Comparison of ENCODE assay signal across 24 mouse cellular contexts in the genomic region with DNA sequence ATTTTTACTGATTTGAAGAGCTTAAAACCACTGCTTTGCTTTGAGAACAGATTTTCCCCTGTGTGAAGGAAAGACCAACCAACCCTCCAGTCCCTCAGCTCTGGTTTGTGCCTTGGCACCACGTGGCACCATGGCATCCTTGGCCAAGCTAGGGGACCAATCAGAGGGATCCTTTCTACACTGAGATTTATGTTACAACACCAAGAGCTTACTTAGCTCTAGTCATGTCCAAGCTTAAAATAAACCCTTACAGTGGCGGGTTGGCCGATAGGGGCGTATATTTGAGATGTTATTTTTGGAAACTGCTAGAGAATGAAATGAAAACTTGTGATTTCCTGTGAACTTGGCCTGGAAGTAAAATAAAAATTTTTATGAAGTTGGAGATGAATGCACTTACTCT. TPM values are rescaled to one million over a fixed set of nuclear protein-coding genes. Genes with fewer than 3 reads are reported as not detected.
A peak's percentile ranks its signal among the peaks of the same experiment; 100 is the strongest.
DNase-seq lines count a peak whose midpoint lies in the region; ATAC-seq and TF ChIP-seq lines count a peak whose summit lies in the region.
"Had no signal": no experiment of that assay in that cellular context is flagged by ENCODE, and none has a peak within 500 bp of the region (broad histone marks: within the 10 kb centered on the region; RNA-seq: fewer than 3 reads in every experiment).

No protein-coding gene starts in this region.

- H3K4me3 ChIP-seq in heart, postnatal 0 days (ENCODE audit: low read depth, low read length): no peak overlapping the region
- H3K4me3 ChIP-seq in C2C12 (ENCODE audit: insufficient read depth, poor library complexity, severe bottlenecking) (no peak overlapping the region), myocyte (no peak overlapping the region)
- H3K4me3 ChIP-seq in intestine, embryonic 15.5 days (replicated peaks): no peak overlapping the region
- no peak overlapping the region for H3K4me3 ChIP-seq in hindbrain, embryonic 12.5 days
- H3K4me3 ChIP-seq: embryonic facial prominence, embryonic 13.5 days; erythroblast, embryonic 14.5 days; forebrain, embryonic 13.5 days; hindbrain, embryonic 10.5 days; kidney, embryonic 15.5 days; limb, embryonic 10.5 days; liver, embryonic 15.5 days; lung, embryonic 15.5 days had no signal

- peak; percentile 43 for DNase-seq in heart, postnatal 0 days (ENCODE audit: low spot score)
- DNase-seq in heart, postnatal 36 days: no peak
- peak; percentile 33 for DNase-seq in fibroblast of lung, adult 2 months (ENCODE audit: low read depth)
- DNase-seq: adrenal gland, postnatal 14 days; cerebellum, adult 2 months; cerebellum, postnatal 25 days; liver; spleen, adult 18-20 months had no signal

- no peak overlapping the region for H3K4me2 ChIP-seq in heart, postnatal 0 days (ENCODE audit: low read depth, low read length)
- H3K4me2 ChIP-seq in myocyte (ENCODE audit: low read depth): peak overlapping the region; percentile 18
- H3K4me2 ChIP-seq in intestine, embryonic 15.5 days (replicated peaks): no peak overlapping the region
- no peak overlapping the region for H3K4me2 ChIP-seq in hindbrain, embryonic 12.5 days (replicated peaks)
- H3K4me2 ChIP-seq: embryonic facial prominence, embryonic 13.5 days; forebrain, embryonic 13.5 days; kidney, embryonic 15.5 days; liver, embryonic 15.5 days; lung, embryonic 15.5 days; midbrain, embryonic 11.5 days had no signal

- no peak for TF ChIP-seq CTCF in heart, postnatal 0 days (IDR thresholded peaks at IDR 0.05; ENCODE audit: low read depth)
- no peak for TF ChIP-seq CTCF in C2C12 (IDR thresholded peaks at IDR 0.05; ENCODE audit: control insufficient read depth, insufficient read depth, insufficient read length)

- peaks cover 5% of the 10 kb centered on the region; the same call in 1 of the 2 replicates for H3K4me1 ChIP-seq in heart, postnatal 0 days (ENCODE audit: control insufficient read depth, insufficient read depth)
- no peaks in the 10 kb centered on the region for H3K4me1 ChIP-seq in intestine, embryonic 15.5 days (replicated peaks)
- H3K4me1 ChIP-seq in hindbrain, embryonic 12.5 days: no peaks in the 10 kb centered on the region
- H3K4me1 ChIP-seq: embryonic facial prominence, embryonic 13.5 days; forebrain, embryonic 13.5 days; kidney, embryonic 15.5 days; limb, embryonic 10.5 days; liver, embryonic 15.5 days; lung, embryonic 15.5 days had no signal

- H3K27ac ChIP-seq in heart, postnatal 0 days (ENCODE audit: low read depth): no peak overlapping the region
- H3K27ac ChIP-seq in intestine, embryonic 15.5 days: no peak overlapping the region
- H3K27ac ChIP-seq in hindbrain, embryonic 12.5 days: no peak overlapping the region
- H3K27ac ChIP-seq: embryonic facial prominence, embryonic 13.5 days; forebrain, embryonic 13.5 days; hindbrain, embryonic 10.5 days; hindbrain, postnatal 0 days; kidney, embryonic 15.5 days; limb, embryonic 10.5 days; liver, embryonic 15.5 days; lung, embryonic 15.5 days; macrophage had no signal

- peak; percentile 83; the same call in 1 of the 2 replicates for ATAC-seq in heart, postnatal 0 days (ENCODE audit: insufficient read depth, low read depth)
- no peak for ATAC-seq in intestine, embryonic 15.5 days
- ATAC-seq in hindbrain, embryonic 12.5 days (ENCODE audit: low FRiP score): no peak
- ATAC-seq: forebrain, embryonic 13.5 days; hindbrain, postnatal 0 days; intestine, postnatal 0 days had no signal

- WGBS in heart, postnatal 0 days: 14% methylated on average over 4 of the region's 4 CpGs
- 65% methylated on average over 4 of the region's 4 CpGs for WGBS in intestine, embryonic 15.5 days
- 69% methylated on average over 4 of the region's 4 CpGs for WGBS in hindbrain, embryonic 12.5 days

- H3K36me3 ChIP-seq in heart, postnatal 0 days (replicated peaks; ENCODE audit: control insufficient read depth, insufficient read depth, low read length): no peaks in the 10 kb centered on the region
- H3K36me3 ChIP-seq in C2C12 (ENCODE audit: control insufficient read depth, insufficient read depth) (no peaks in the 10 kb centered on the region), myocyte (ENCODE audit: control insufficient read depth, insufficient read depth) (no peaks in the 10 kb centered on the region)
- H3K36me3 ChIP-seq in intestine, embryonic 15.5 days: no peaks in the 10 kb centered on the region
- H3K36me3 ChIP-seq in hindbrain, embryonic 12.5 days: no peaks in the 10 kb centered on the region
- H3K36me3 ChIP-seq: embryonic facial prominence, embryonic 13.5 days; hindbrain, embryonic 10.5 days; kidney, embryonic 15.5 days; limb, embryonic 10.5 days; liver, embryonic 15.5 days; lung, embryonic 15.5 days had no signal

- H3K9ac ChIP-seq in heart, postnatal 0 days (replicated peaks; ENCODE audit: low read depth, low read length): no peak overlapping the region
- no peak overlapping the region for H3K9ac ChIP-seq in intestine, embryonic 15.5 days
- no peak overlapping the region for H3K9ac ChIP-seq in hindbrain, embryonic 12.5 days
- H3K9ac ChIP-seq: embryonic facial prominence, embryonic 13.5 days; forebrain, embryonic 13.5 days; kidney, embryonic 15.5 days; liver, embryonic 15.5 days; lung, embryonic 15.5 days had no signal

- TF ChIP-seq EP300 in heart, postnatal 0 days (IDR thresholded peaks at IDR 0.05; ENCODE audit: low read depth): no peak

- H3K9me3 ChIP-seq in heart, postnatal 0 days (replicated peaks; ENCODE audit: control insufficient read depth, low read length): no peaks in the 10 kb centered on the region
- H3K9me3 ChIP-seq in intestine, embryonic 15.5 days: no peaks in the 10 kb centered on the region
- no peaks in the 10 kb centered on the region for H3K9me3 ChIP-seq in hindbrain, embryonic 12.5 days (replicated peaks)
- H3K9me3 ChIP-seq: embryonic facial prominence, embryonic 13.5 days; forebrain, embryonic 13.5 days; hindbrain, embryonic 10.5 days; kidney, embryonic 15.5 days; limb, embryonic 10.5 days; liver, embryonic 15.5 days; lung, embryonic 15.5 days had no signal

- H3K79me3 ChIP-seq in C2C12 (ENCODE audit: low read depth): no peaks in the 10 kb centered on the region

- H3K79me2 ChIP-seq in C2C12 (ENCODE audit: control insufficient read depth, insufficient read depth): no peaks in the 10 kb centered on the region
- H3K79me2 ChIP-seq in myocyte (ENCODE audit: control insufficient read depth, insufficient read depth): no peaks in the 10 kb centered on the region

- intact Hi-C loops in heart, postnatal 36 days (cut with DNase I): no loop called here

- TF ChIP-seq POLR2A in myocyte (IDR thresholded peaks at IDR 0.05; ENCODE audit: insufficient read length, low read depth): no peak

- no peak overlapping the region for H3ac ChIP-seq in C2C12 (ENCODE audit: control insufficient read depth, insufficient read length, low read depth)
- no peak overlapping the region for H3ac ChIP-seq in myocyte (ENCODE audit: control insufficient read depth, insufficient read length)

- H3K27me3 ChIP-seq in heart, postnatal 0 days (ENCODE audit: control insufficient read depth, insufficient read depth, low read length): no peaks in the 10 kb centered on the region
- H3K27me3 ChIP-seq in C2C12 (ENCODE audit: control insufficient read depth, insufficient read depth, insufficient read length): no peaks in the 10 kb centered on the region
- no peaks in the 10 kb centered on the region for H3K27me3 ChIP-seq in myocyte (ENCODE audit: control insufficient read depth, insufficient read depth, insufficient read length)
- no peaks in the 10 kb centered on the region for H3K27me3 ChIP-seq in intestine, embryonic 15.5 days (replicated peaks)
- H3K27me3 ChIP-seq in hindbrain, embryonic 12.5 days: no peaks in the 10 kb centered on the region
- H3K27me3 ChIP-seq: embryonic facial prominence, embryonic 13.5 days; forebrain, embryonic 13.5 days; kidney, embryonic 15.5 days; liver, embryonic 15.5 days; lung, embryonic 15.5 days had no signal

TF ChIP-seq in C2C12, 6 proteins besides CTCF, POLR2A, EP300 and RAD21:
- TF ChIP-seq MYOG (IDR thresholded peaks at IDR 0.05; ENCODE audit: control insufficient read depth, extremely low read depth, insufficient read length) (no peak), MYOD1 (IDR thresholded peaks at IDR 0.05; ENCODE audit: control insufficient read depth, insufficient read length, low read depth) (no peak), MAX (IDR thresholded peaks at IDR 0.05) (no peak), USF1 (IDR thresholded peaks at IDR 0.05; ENCODE audit: low read depth) (peak; percentile 15)
TF ChIP-seq in C2C12: peak in this region for 1.

TF ChIP-seq in myocyte, 11 proteins besides CTCF, POLR2A, EP300 and RAD21:
- no peak for TF ChIP-seq USF1 (IDR thresholded peaks at IDR 0.05; ENCODE audit: low read depth)
- no peak for TF ChIP-seq SRF (IDR thresholded peaks at IDR 0.05; ENCODE audit: control insufficient read depth, insufficient read length, low read depth)
- no peak for TF ChIP-seq POLR2AphosphoS2 (IDR thresholded peaks at IDR 0.05; ENCODE audit: insufficient read length, low read depth)
- TF ChIP-seq MAX (IDR thresholded peaks at IDR 0.05; ENCODE audit: low read depth): no peak
- no peak for TF ChIP-seq TCF12 (IDR thresholded peaks at IDR 0.05; ENCODE audit: insufficient read depth, poor library complexity, severe bottlenecking)
- no peak for TF ChIP-seq REST (IDR thresholded peaks at IDR 0.05; ENCODE audit: insufficient read depth, insufficient read length)
- TF ChIP-seq TCF3 (IDR thresholded peaks at IDR 0.05; ENCODE audit: insufficient read length, low read depth): no peak
- TF ChIP-seq E2F4 (IDR thresholded peaks at IDR 0.05; ENCODE audit: insufficient read depth): no peak
- no peak for TF ChIP-seq CEBPB (IDR thresholded peaks at IDR 0.05; ENCODE audit: insufficient read depth, poor library complexity, severe bottlenecking)
- no peak for TF ChIP-seq MYOG (IDR thresholded peaks at IDR 0.05; ENCODE audit: control insufficient read depth in 1 of 3, insufficient read depth in 1 of 3, insufficient read length in 2 of 3, low read depth in 2 of 3)
- TF ChIP-seq MYOD1 (IDR thresholded peaks at IDR 0.05; ENCODE audit: control insufficient read depth in 1 of 3, insufficient read length in 2 of 3, low read depth in 2 of 3): no peak
TF ChIP-seq in myocyte: peak in this region for 0.

RNA-seq across cellular contexts. Expression of a gene that starts 11.9 kb away (rescaled TPM):
- total RNA-seq in heart, postnatal 0 days (2014; rRNA removed; ENCODE audit: low replicate concordance): 12.9 and 31.0 TPM in 2 replicates
- 44.4 and 47.3 TPM in 2 replicates for polyA plus RNA-seq in heart, postnatal 0 days (2015; fragmentation: Nextera tagmentation; extraction: Ambion mirVana)
- 10 to 100 TPM; 38.5 to 41.5 TPM for total RNA-seq in heart, postnatal 36 days (2021)
- 37.0 TPM for polyA plus RNA-seq in C2C12 (2012; fragmentation: generic; extraction: Trizol)
- polyA plus RNA-seq in myocyte (2012; fragmentation: generic; extraction: Trizol): 34.4 TPM
- 121 and 130 TPM in 2 replicates for polyA plus RNA-seq in intestine, embryonic 15.5 days (2015; fragmentation: Nextera tagmentation; extraction: Ambion mirVana)
- polyA plus RNA-seq in hindbrain, embryonic 12.5 days (2016; fragmentation: Nextera tagmentation; extraction: Ambion mirVana): 176 and 178 TPM in 2 replicates

Comparison
In these comparisons a context has a peak if more than half of its experiments do, and no peak if none do; other contexts are left out.
1. DNase-seq: peak in heart, postnatal 0 days (single experiment) and fibroblast of lung, adult 2 months (single experiment); none in heart, postnatal 36 days (0 of 2).